Mouse (Mus musculus): ENCODE results near the gene Vegfb. TPM values are rescaled to one million over a fixed set of nuclear protein-coding genes. Genes with fewer than 3 reads are reported as not detected.
"Not testable (repeated sequence)": the region's sequence is repeated elsewhere in the genome, so short reads cannot be mapped to it uniquely, and the experiment has no call there.

Vegfb gene
- polyA plus RNA-seq, 1 experiment from 2014 or later, result 67.5 TPM

DNA sequence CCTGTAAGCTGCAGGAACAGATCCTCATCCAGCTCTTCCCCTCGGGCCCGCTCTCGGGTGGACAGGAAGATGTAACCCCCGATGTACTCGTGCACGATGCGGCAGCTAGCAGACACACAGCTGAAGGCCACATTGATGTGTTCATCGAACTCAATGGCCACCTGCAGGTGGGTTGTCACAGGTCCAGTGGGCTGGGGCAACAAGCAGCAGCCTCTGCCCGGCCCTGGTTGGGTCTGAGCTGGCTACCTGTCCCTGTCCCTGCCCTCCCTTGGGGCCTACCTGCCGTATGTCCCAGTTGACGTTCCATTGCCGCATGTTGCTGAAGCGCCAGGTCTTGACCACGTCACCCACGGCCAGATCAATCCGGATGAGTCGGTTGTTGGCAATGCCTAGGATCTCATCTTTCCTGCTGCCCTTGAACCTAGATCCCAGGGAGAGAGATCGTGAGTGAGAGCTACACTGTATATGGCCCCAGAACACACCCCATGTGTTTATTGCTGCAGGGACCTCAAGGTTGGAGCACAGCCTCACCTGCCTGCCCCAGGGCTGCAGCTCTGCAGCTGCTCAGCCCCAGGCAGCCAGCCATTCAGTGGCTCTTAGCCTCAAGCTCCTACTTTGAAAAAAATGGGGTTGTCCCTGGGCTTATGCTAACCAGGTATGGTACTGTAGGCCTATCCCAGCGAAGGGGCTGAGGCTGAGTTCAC, 12.1 kb upstream of the Vegfb start:
- Histone ChIP-seq H3K4me1 (replicated peaks) (peaks cover 31% of the 10 kb centered on the region), H3K9me3 (no peaks in the 10 kb centered on the region), H3K4me2 (no peak overlapping the region), H3K27ac (replicated peaks) (no peak overlapping the region), H3K4me3 (no peak overlapping the region), H3K36me3 (peaks cover 18% of the 10 kb centered on the region), H3K9ac (no peak overlapping the region), H3K27me3 (no peaks in the 10 kb centered on the region)
- no peak for ATAC-seq (ENCODE audit: low FRiP score, low read depth)
- 93% methylated on average over 19 of the region's 19 CpGs for WGBS

- Histone ChIP-seq H3K4me1 (replicated peaks) (peaks cover 45% of the 10 kb centered on the region), H3K9ac (no peak overlapping the region), H3K27ac (replicated peaks) (no peak overlapping the region), H3K4me2 (no peak overlapping the region), H3K9me3 (no peaks in the 10 kb centered on the region), H3K27me3 (no peaks in the 10 kb centered on the region), H3K4me3 (no peak overlapping the region), H3K36me3 (peaks cover 18% of the 10 kb centered on the region)
- 86% methylated on average over 9 of the region's 9 CpGs for WGBS
- ATAC-seq (ENCODE audit: low FRiP score, low read depth), result no peak
These were observed 10.4 kb upstream of the Vegfb start for GRCm38 (mm10) chr19:6997721-6998290.

- peak within 1 kb of the TSS; percentile 86 for H3K4me2 ChIP-seq
- H3K36me3 ChIP-seq, result peaks cover 18% of the 10 kb centered on the region
- no peaks in the 10 kb centered on the region for H3K9me3 ChIP-seq
- peaks cover 54% of the 10 kb centered on the region for H3K4me1 ChIP-seq (replicated peaks)
- no peaks in the 10 kb centered on the region for H3K27me3 ChIP-seq
- H3K9ac ChIP-seq, result peak within 1 kb of the TSS; percentile 68
- peak; percentile 79 for ATAC-seq (ENCODE audit: low FRiP score, low read depth)
- peak within 1 kb of the TSS; percentile 78 for H3K27ac ChIP-seq (replicated peaks)
- peak within 1 kb of the TSS; percentile 61 for H3K4me3 ChIP-seq
- WGBS, result under 1% methylated on average over 24 of the region's 24 CpGs
These were observed 8.6 kb upstream of the Vegfb start, which contains the start of the genes Nudt22 and Trpt1 for GRCm38 (mm10) chr19:6996006-6996405. TSS of gene Nudt22 (minus strand) at chr19:6996117. TSS of gene Trpt1 (plus strand) at chr19:6996131.

- 53% methylated on average over 21 of the region's 21 CpGs for WGBS
- H3K4me1 ChIP-seq (replicated peaks), result peaks cover 54% of the 10 kb centered on the region
These were observed 8.0 kb upstream of the Vegfb start for GRCm38 (mm10) chr19:6995255-6995991.

GRCm38 (mm10) chr19:6994489-6994888, 7.0 kb upstream of the Vegfb start:
- no peaks in the 10 kb centered on the region for H3K27me3 ChIP-seq
- ATAC-seq (ENCODE audit: low FRiP score, low read depth), result no peak
- peaks cover 54% of the 10 kb centered on the region for H3K4me1 ChIP-seq (replicated peaks)
- peak overlapping the region; percentile 86 for H3K4me2 ChIP-seq
- H3K4me3 ChIP-seq, result 0 out of 2 replicates have a peak overlapping the region, but pooled peaks have one; percentile 61
- no peak overlapping the region for H3K27ac ChIP-seq (replicated peaks)
- WGBS, result 91% methylated on average over 8 of the region's 8 CpGs
- H3K9me3 ChIP-seq, result no peaks in the 10 kb centered on the region
- 0 out of 2 replicates have a peak overlapping the region, but pooled peaks have one; percentile 68 for H3K9ac ChIP-seq
- H3K36me3 ChIP-seq, result peaks cover 10% of the 10 kb centered on the region

More at GRCm38 (mm10) chr19:6995255-6995991, 8.0 kb upstream of the Vegfb start:
- Histone ChIP-seq H3K4me3 (peak overlapping the region; percentile 61), H3K9me3 (no peaks in the 10 kb centered on the region), H3K4me2 (peak overlapping the region; percentile 86), H3K27ac (replicated peaks) (peak overlapping the region; percentile 57), H3K36me3 (peaks cover 18% of the 10 kb centered on the region), H3K9ac (peak overlapping the region; percentile 68), H3K27me3 (no peaks in the 10 kb centered on the region)
- no peak for ATAC-seq (ENCODE audit: low FRiP score, low read depth)

GRCm38 (mm10) chr19:6994002-6994401, 6.6 kb upstream of the Vegfb start:
- H3K4me1 ChIP-seq (replicated peaks), result peaks cover 54% of the 10 kb centered on the region
- WGBS, result 88% methylated on average over 8 of the region's 8 CpGs

DNA sequence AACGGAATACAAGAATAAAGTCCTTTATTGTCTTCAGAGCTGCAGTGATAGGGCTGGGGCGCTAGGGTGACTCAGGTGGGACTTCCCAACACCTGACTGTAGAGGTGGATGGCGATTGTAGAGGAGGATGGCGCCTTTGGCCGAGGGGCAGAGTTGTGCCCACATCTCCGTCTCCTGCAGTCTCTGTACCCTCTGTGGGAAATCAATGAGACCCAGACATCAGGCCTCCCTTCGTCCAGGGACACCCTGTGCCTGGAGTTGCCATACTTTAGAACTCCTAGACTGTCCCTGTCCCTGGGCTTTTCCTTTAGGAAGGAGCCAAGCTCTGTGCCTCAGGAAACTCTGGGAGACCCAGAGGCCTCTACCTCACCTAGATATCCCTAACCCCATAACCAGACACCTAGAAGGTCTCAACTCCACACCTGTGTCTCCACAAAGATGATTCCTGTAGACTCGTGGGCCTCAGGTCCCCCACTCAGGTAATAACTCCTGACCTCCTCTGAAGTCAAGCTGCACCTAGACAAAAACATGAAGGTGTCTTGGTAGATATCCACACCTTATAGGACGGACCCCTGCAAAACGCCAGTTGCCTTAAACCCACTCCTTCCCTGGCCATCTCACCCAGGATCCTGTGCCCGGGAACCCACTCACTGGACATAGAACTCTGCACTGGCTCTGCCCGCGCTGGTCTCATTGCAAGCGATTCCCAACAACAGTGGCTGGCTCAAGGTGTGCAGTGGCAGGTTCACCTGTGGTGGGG, 5.7 kb upstream of the Vegfb start:
- no peaks in the 10 kb centered on the region for H3K36me3 ChIP-seq
- H3K27ac ChIP-seq (replicated peaks), result peak overlapping the region; percentile 54; the same call in 1 of the 2 replicates
- H3K4me1 ChIP-seq (replicated peaks), result peaks cover 56% of the 10 kb centered on the region
- no peaks in the 10 kb centered on the region for H3K9me3 ChIP-seq
- peak overlapping the region; percentile 55 for H3K4me3 ChIP-seq
- H3K27me3 ChIP-seq, result no peaks in the 10 kb centered on the region
- 64% methylated on average over 14 of the region's 14 CpGs for WGBS
- peak overlapping the region; percentile 44 for H3K9ac ChIP-seq
- no peak for ATAC-seq (ENCODE audit: low FRiP score, low read depth)
- H3K4me2 ChIP-seq, result peak overlapping the region; percentile 98

More at GRCm38 (mm10) chr19:6994002-6994401, 6.6 kb upstream of the Vegfb start:
- H3K9ac ChIP-seq, result no peak overlapping the region
- no peak for ATAC-seq (ENCODE audit: low FRiP score, low read depth)
- no peak overlapping the region for H3K4me2 ChIP-seq
- no peak overlapping the region for H3K27ac ChIP-seq (replicated peaks)
- H3K4me3 ChIP-seq, result no peak overlapping the region
- no peaks in the 10 kb centered on the region for H3K9me3 ChIP-seq
- H3K27me3 ChIP-seq, result no peaks in the 10 kb centered on the region
- peaks cover 5% of the 10 kb centered on the region; the same call in 1 of the 2 replicates for H3K36me3 ChIP-seq

- H3K4me3 ChIP-seq, result peak within 1 kb of the TSS; percentile 55
- peak within 1 kb of the TSS; percentile 54 for H3K27ac ChIP-seq (replicated peaks)
- H3K4me2 ChIP-seq, result peak within 1 kb of the TSS; percentile 98
- no peaks in the 10 kb centered on the region for H3K36me3 ChIP-seq
- no peaks in the 10 kb centered on the region for H3K9me3 ChIP-seq
- H3K27me3 ChIP-seq, result no peaks in the 10 kb centered on the region
- 2% methylated on average over 37 of the region's 37 CpGs for WGBS
- H3K4me1 ChIP-seq (replicated peaks), result peaks cover 57% of the 10 kb centered on the region
- peak within 1 kb of the TSS; percentile 64 for H3K9ac ChIP-seq
- peak; percentile 94 for ATAC-seq (ENCODE audit: low FRiP score, low read depth)
These were observed 4.8 kb upstream of the Vegfb start, which contains the start of gene Dnajc4 for GRCm38 (mm10) chr19:6992011-6992858. TSS of gene Dnajc4 (minus strand) at chr19:6992572.

- not testable (repeated sequence) for H3K9me3 ChIP-seq; ATAC-seq (ENCODE audit: low FRiP score, low read depth); H3K9ac ChIP-seq; H3K36me3 ChIP-seq; H3K27me3 ChIP-seq; H3K27ac ChIP-seq (replicated peaks); H3K4me3 ChIP-seq
- peaks cover 55% of the 10 kb centered on the region for H3K4me1 ChIP-seq (replicated peaks)
- WGBS, result 94% methylated on average over 6 of the region's 6 CpGs
- peak overlapping the region; percentile 98 for H3K4me2 ChIP-seq
These were observed 3.7 kb upstream of the Vegfb start for GRCm38 (mm10) chr19:6991166-6991565.

DNA sequence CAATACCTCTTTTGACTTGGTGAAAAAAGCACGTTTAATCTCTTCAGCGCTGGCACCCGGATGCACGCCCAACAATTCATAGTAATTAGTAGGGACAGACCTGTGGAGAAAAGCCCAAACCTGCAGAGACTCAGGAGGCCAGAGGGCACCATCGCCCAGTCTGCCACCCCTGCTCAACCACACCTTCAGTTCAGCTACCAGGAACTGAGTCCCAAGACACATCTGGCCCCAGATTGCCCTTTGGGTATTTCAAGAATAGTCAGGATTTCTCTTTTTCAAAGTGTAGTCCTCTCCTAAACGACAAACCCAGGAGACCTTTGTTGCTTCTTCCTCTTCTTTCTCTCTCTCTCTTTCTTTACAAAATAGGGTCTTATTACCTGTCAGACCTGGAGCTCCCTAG, 3.3 kb upstream of the Vegfb start:
- H3K9me3 ChIP-seq, result no peaks in the 10 kb centered on the region
- WGBS, result 93% methylated on average over 6 of the region's 6 CpGs
- ATAC-seq (ENCODE audit: low FRiP score, low read depth), result no peak
- H3K4me2 ChIP-seq, result no peak overlapping the region
- no peak overlapping the region for H3K9ac ChIP-seq
- peaks cover 58% of the 10 kb centered on the region for H3K4me1 ChIP-seq (replicated peaks)
- H3K36me3 ChIP-seq, result no peaks in the 10 kb centered on the region
- no peak overlapping the region for H3K4me3 ChIP-seq
- no peak overlapping the region for H3K27ac ChIP-seq (replicated peaks)
- H3K27me3 ChIP-seq, result no peaks in the 10 kb centered on the region

DNA sequence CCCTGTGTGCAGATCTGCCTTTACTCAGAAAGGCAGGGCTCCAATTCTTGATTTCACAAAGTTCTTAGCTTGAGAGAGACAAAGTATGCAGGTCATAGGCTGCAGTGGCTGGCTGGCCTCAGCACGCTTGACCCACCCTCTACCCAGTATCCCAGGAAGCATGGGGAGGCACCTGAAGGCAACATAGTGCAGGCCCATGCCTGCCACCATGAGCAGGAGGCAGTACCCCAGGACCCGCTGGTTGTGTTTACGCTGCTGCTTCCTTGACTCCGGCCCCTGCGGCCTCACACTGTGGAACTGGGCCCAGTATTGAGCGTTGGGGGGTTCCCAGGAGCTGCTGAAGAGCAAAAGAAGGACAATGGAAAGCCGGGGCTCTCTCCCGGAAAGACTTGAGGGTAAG, 1.8 kb upstream of the Vegfb start:
- no peak overlapping the region for H3K27ac ChIP-seq (replicated peaks)
- H3K27me3 ChIP-seq, result no peaks in the 10 kb centered on the region
- 81% methylated on average over 8 of the region's 8 CpGs for WGBS
- ATAC-seq (ENCODE audit: low FRiP score, low read depth), result no peak
- H3K9ac ChIP-seq, result no peak overlapping the region
- H3K9me3 ChIP-seq, result no peaks in the 10 kb centered on the region
- H3K4me1 ChIP-seq (replicated peaks), result peaks cover 45% of the 10 kb centered on the region
- H3K4me3 ChIP-seq, result no peak overlapping the region
- H3K4me2 ChIP-seq, result no peak overlapping the region
- no peaks in the 10 kb centered on the region for H3K36me3 ChIP-seq

Data from hindbrain, embryonic 15.5 days (tissue).